Mouse (Mus musculus): ENCODE data around the gene Snx4. TPM values are rescaled to one million over a fixed set of nuclear protein-coding genes. Genes with fewer than 3 reads are reported as not detected.
A peak's percentile ranks its signal among the peaks of the same experiment; 100 is the strongest.

Snx4 gene
- total RNA-seq, 4 experiments from 2014 or later: 40.6 to 55.9 (median 48.8) TPM

GRCm38 (mm10) chr16:33344875-33345274 is 93.6 kb downstream of the Snx4 start:
- peak; percentile 40 for DNase-seq

- no peak for DNase-seq
These were observed 95.1 kb downstream of the Snx4 start for GRCm38 (mm10) chr16:33346376-33346775.

GRCm38 (mm10) chr16:33347134-33347533 is 95.9 kb downstream of the Snx4 start:
- DNase-seq: no peak

Other genes with a start within 250 kb of the Snx4 start
- 1 to 10 TPM; 1.0 to 6.4 (median 3.7) TPM for gene Iqcg, start 195.2 kb upstream of the Snx4 start, total RNA-seq (2022)
- gene Rpl35a, start 195.0 kb upstream of the Snx4 start, total RNA-seq (2022): 100 to 1,000 TPM; 636 to 871 (median 712) TPM
- 10 to 100 TPM; 11.7 to 39.2 (median 25.1) TPM for gene Lmln, start 188.9 kb upstream of the Snx4 start, total RNA-seq (2022)
- gene Osbpl11, start 66.4 kb upstream of the Snx4 start, total RNA-seq (2022): 10 to 100 TPM; 34.5 to 41.2 (median 37.7) TPM
- 10 to 100 TPM; 52.2 to 82.0 (median 73.8) TPM for gene Zfp148, start 129.4 kb downstream of the Snx4 start, total RNA-seq (2022)